ENCODE assay signal across 16 mouse cellular contexts in genomic region chr6:148771423-148771822, GRCm38 (mm10).
"Had no signal": no experiment of that assay in that cellular context is flagged by ENCODE, and none has a peak within 500 bp of the region (broad histone marks: within the 10 kb centered on the region; RNA-seq: fewer than 3 reads in every experiment).

No protein-coding gene starts in this region.

- H3K27ac ChIP-seq: neural tube, embryonic 13.5 days; neural tube, embryonic 15.5 days; stomach, embryonic 15.5 days; stomach, postnatal 0 days had no signal

- H3K4me3 ChIP-seq: neural tube, embryonic 13.5 days; neural tube, embryonic 15.5 days; stomach, embryonic 15.5 days had no signal

- H3K27me3 ChIP-seq: neural tube, embryonic 13.5 days; neural tube, embryonic 15.5 days; stomach, embryonic 15.5 days had no signal

- DNase-seq: retina, postnatal 1 day; right cerebral cortex, adult 18-20 months; right cerebral cortex, postnatal 14 days; right cerebral cortex, postnatal 25 days; right cerebral cortex, postnatal 4 days; spleen, adult 18-20 months; thymus, adult 18-20 months; thymus, adult 2 months; thymus, postnatal 14 days; thymus, postnatal 25 days; thymus, postnatal 36 days; thymus, postnatal 4 days had no signal

- H3K9me3 ChIP-seq: neural tube, embryonic 15.5 days; stomach, embryonic 15.5 days had no signal

- H3K4me1 ChIP-seq: neural tube, embryonic 13.5 days; neural tube, embryonic 15.5 days; stomach, embryonic 15.5 days had no signal

- H3K4me2 ChIP-seq: neural tube, embryonic 13.5 days; neural tube, embryonic 15.5 days; stomach, embryonic 15.5 days had no signal
